Mouse (Mus musculus): ENCODE results near the gene Grin3b. TPM values are rescaled to one million over a fixed set of nuclear protein-coding genes. Genes with fewer than 3 reads are reported as not detected.

Gene Grin3b
- total RNA-seq, 2 experiments from 2014 or later = 0.12 to 0.21 TPM

GRCm38 (mm10) chr10:79987771-79988505, 17.4 kb downstream of the Grin3b start:
- no peak for DNase-seq (ENCODE audit: low spot score in 2 of 2)

GRCm38 (mm10) chr10:79988506-79989271, 18.2 kb downstream of the Grin3b start, which contains the start of gene Cnn2:
Gene Cnn2 (plus strand): TSS chr10:79988584.
- DNase-seq (ENCODE audit: low spot score in 2 of 2) = no peak

GRCm38 (mm10) chr10:79989272-79989786, 18.8 kb downstream of the Grin3b start:
- DNase-seq (ENCODE audit: low spot score in 2 of 2) = no peak

- DNase-seq (ENCODE audit: low spot score in 2 of 2) = no peak
Measured at GRCm38 (mm10) chr10:79989870-79990269, 19.4 kb downstream of the Grin3b start.

GRCm38 (mm10) chr10:79991099-79991498, 20.6 kb downstream of the Grin3b start:
- DNase-seq (ENCODE audit: low spot score in 2 of 2) = no peak

GRCm38 (mm10) chr10:79991548-79991947, 21.0 kb downstream of the Grin3b start:
- DNase-seq (ENCODE audit: low spot score in 2 of 2) = no peak

- no peak for DNase-seq (ENCODE audit: low spot score in 2 of 2)
Measured at GRCm38 (mm10) chr10:79994397-79995115, 24.0 kb downstream of the Grin3b start.

- DNase-seq (ENCODE audit: low spot score in 2 of 2) = no peak
Measured at GRCm38 (mm10) chr10:79995636-79996035, 25.1 kb downstream of the Grin3b start.

- DNase-seq (ENCODE audit: low spot score in 2 of 2) = peak; percentile 94 to 96
Measured at GRCm38 (mm10) chr10:79996272-79997033, 25.9 kb downstream of the Grin3b start, which contains the start of gene Abca7. Gene Abca7 (plus strand): TSS chr10:79996494.

GRCm38 (mm10) chr10:79997034-79997760, 26.7 kb downstream of the Grin3b start:
- DNase-seq (ENCODE audit: low spot score in 2 of 2) = peak; percentile 60 to 81

- DNase-seq (ENCODE audit: low spot score in 2 of 2) = no peak
Measured at GRCm38 (mm10) chr10:79997819-79998218, 27.3 kb downstream of the Grin3b start.

GRCm38 (mm10) chr10:80001945-80002344, 31.4 kb downstream of the Grin3b start:
- no peak for DNase-seq (ENCODE audit: low spot score in 2 of 2)

- no peak for DNase-seq (ENCODE audit: low spot score in 2 of 2)
Measured at GRCm38 (mm10) chr10:80002829-80003228, 32.3 kb downstream of the Grin3b start.

- DNase-seq (ENCODE audit: low spot score in 2 of 2) = no peak
Measured at GRCm38 (mm10) chr10:80003374-80004232, 33.1 kb downstream of the Grin3b start.

GRCm38 (mm10) chr10:80004233-80004705, 33.8 kb downstream of the Grin3b start:
- DNase-seq (ENCODE audit: low spot score in 2 of 2) = no peak

- DNase-seq (ENCODE audit: low spot score in 2 of 2) = no peak
Measured at GRCm38 (mm10) chr10:80011740-80012139, 41.2 kb downstream of the Grin3b start.

GRCm38 (mm10) chr10:80013609-80014008, 43.1 kb downstream of the Grin3b start:
- DNase-seq (ENCODE audit: low spot score in 2 of 2) = no peak

- DNase-seq (ENCODE audit: low spot score in 2 of 2) = no peak
Measured at GRCm38 (mm10) chr10:80014484-80015290, 44.2 kb downstream of the Grin3b start.

Measured in layer of hippocampus, postnatal 14 days (tissue).